Mouse (Mus musculus) gonadal fat pad, adult 2 months (tissue): ENCODE measurements around the gene Fam19a2. TPM values are rescaled to one million over a fixed set of nuclear protein-coding genes. Genes with fewer than 3 reads are reported as not detected.

Experiments
- DNase-seq: peaks from one replicate; pipeline ENCODE4 v3.0.0-alpha.2; 2012; ENCODE audit warnings: low read depth
- polyA plus RNA-seq: library from polyadenylated mRNA; depleted of rRNA; stranded (reverse); fragments of >200 nt; gene quantifications from 2 replicates; pipeline ENCODE4 v1.2.3, GENCODE M21; 2012; rRNA removed

The Fam19a2 gene
- polyA plus RNA-seq: not detected in 2 replicates

DNA sequence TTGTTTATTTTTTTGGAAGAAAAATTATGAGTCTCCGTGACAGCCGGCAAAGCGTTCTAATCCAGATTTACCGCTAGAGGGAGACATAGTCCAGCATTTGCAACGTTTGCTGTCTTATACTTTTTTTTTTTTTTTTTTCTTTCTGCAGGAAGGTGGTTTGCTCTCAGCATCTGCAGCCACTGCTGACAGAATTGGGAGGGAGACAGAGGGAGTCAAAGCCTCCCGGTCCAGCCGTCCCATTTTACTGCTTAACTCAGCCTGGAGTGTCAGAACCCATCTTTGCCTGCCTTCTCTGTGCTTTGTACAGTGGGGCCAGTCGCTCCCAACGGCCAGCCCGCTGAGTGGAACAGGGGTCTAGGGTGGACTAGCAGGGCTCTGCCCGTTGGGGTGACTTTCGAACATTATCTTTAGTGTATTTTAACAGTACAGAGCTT is at the start of gene Fam19a2:
Gene Fam19a2, plus strand, starts transcription at position 121 of the 434 bp plus-strand sequence.
- DNase-seq: peak; percentile 2

GRCm38 (mm10) chr10:123222785-123223184 is 41.0 kb upstream of the Fam19a2 start:
- DNase-seq: no peak

GRCm38 (mm10) chr10:123229420-123229819 is 34.4 kb upstream of the Fam19a2 start:
- DNase-seq: no peak

DNA sequence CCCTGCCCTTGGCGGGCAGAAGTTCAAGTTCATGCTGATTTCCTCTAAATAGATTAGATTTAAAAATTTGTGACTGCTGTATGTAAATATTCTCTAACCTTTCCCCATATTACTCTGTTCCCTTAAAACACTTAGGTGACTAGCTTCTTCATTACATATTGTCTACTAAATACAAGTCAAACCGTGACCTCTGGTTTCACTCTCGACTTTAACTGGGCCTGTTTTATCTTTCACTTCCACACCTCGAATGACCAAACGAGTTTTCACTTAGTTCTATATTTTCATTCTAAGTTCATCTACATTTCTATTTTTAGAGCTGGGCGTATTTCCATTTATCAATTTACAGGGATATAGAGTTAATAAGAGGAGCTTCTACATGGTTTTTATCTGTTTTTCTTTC is 15.7 kb upstream of the Fam19a2 start:
- DNase-seq: no peak

DNA sequence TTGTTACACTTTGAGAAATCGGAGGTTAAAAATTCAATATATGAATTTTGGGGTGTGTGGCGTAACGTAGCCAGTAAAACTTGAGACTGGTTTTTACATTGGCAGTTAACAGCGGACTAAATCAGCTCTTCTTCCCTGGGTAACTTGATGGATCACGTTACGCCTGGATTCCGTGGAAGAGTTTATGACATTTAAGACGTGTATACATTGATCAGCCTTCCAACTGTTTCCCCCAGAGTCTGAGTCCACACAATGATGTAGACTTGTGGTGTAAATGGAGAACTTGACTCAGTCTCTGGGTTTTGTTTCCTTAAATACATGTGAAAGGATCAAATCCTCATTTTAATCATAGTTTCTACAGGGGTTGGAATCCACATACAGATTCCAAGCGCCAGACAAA is 11.9 kb upstream of the Fam19a2 start:
- no peak for DNase-seq

DNA sequence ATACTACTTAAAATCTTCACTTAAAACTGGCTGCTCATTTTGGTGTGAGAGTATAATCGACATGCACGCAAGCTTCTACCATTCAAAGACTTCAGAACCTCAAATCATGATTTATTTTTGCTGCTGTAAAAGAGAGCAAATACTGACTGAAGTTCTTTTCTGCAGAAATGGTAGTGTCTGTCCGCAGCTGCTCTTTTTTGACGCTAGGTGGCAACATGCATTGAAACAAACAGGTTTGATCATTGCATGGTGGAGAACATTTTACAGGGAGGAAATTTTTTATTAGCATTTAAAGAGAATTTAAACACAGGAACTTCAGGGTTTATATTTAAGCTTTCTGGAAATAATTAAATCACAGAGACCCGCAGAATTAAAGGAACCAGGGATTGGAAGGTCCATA is 9.5 kb upstream of the Fam19a2 start:
- no peak for DNase-seq

DNA sequence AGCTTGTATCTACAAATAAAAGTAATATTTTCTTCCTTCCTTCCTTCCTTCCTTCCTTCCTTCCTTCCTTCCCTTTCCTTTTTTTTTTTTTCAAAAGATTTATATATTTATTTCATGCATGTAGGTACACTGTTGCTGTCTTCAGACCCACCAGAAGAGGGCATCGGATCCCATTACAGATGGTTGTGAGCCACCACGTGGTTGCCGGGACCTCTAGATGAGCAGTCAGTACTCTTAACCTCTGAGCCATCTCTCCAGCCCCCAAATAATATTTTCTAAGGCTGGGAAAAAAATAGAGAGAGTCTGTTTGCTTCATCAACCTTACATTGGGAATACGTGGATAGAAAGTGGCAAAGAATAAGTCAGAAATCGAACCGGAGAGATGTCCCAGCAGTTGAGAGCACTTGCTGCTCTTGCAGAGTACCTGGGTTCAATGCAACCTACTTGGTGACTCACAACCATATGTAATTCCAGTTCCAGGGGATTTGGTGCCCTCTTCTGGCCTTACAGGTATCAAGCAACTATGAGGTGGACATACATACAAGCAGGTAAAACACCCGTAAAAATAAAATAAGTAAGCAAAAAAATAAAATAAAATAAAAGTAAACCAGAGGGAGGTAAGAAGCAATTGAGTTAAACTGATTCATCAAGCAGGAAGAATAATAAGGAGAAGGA is 8.0 kb upstream of the Fam19a2 start:
- DNase-seq: no peak

- DNase-seq: no peak
Observed at GRCm38 (mm10) chr10:123264461-123265191, 830 bp downstream of the Fam19a2 start.

DNA sequence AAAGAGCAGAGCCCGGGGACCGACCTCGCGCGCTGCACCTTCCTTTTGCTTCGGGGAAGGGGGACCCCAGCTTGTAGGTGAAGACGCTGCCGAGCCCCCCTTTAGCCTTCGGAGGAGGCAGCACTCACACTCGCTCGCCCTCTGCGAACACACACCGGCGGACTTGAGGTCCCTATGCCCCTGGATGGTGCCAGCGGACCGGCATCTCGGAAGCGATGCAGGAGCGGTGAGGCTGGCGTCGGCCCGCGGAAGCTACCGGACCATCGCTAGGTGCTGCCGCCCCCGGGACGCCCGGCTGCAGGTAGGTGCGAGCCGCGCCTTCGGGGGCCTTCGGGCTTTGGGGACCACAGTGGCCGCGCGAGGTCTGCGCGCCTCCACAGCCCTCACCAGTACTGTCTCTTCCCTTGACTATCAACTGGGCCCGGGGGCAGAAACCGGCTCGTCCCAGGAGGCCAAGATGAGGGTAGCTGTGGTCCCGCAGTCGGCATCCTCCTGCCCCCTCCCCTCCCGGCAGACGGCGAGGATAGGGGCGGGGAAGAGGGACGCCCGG is 1.5 kb downstream of the Fam19a2 start:
- no peak for DNase-seq

DNA sequence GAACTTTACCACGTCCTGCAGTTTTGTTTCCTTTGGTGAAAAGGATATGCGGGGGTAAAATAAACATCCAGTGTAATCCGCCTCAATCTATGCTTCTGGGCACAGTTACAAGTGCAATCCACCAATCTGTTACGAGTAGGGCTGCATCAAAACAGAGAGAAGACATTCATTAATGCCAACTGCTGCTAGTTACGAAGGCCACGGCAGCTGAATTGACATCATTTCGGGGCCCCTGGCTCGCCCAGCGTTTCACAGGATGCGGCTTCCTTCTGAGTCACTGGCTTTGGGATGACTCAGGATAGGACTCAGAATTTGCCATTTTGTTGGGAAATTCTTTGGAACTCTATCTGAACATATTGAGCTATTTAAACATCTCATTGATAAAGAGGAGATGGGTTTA is 4.8 kb downstream of the Fam19a2 start:
- no peak for DNase-seq

DNA sequence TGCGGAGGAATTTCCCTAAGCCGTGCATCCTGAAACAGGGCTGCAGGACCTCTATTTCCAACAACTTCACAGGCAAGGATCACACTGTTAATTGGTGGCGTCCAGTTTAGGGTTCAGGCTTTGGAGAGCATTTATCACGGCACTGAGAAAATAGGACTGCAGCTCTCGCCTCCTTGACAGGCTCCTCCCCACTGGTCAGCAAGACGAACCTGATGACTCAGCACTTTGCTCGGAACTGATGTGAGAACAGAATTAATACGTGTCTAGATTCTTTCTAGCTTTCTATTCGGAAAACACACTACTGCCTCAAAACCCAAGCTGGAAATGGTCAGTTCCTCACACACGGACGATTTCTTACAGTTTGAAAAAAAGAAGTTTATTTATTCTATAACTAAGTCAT is 10.8 kb downstream of the Fam19a2 start:
- no peak for DNase-seq

- no peak for DNase-seq
Observed at GRCm38 (mm10) chr10:123307300-123307699, 43.5 kb downstream of the Fam19a2 start.

GRCm38 (mm10) chr10:123326271-123326670 is 62.5 kb downstream of the Fam19a2 start:
- DNase-seq: no peak

DNA sequence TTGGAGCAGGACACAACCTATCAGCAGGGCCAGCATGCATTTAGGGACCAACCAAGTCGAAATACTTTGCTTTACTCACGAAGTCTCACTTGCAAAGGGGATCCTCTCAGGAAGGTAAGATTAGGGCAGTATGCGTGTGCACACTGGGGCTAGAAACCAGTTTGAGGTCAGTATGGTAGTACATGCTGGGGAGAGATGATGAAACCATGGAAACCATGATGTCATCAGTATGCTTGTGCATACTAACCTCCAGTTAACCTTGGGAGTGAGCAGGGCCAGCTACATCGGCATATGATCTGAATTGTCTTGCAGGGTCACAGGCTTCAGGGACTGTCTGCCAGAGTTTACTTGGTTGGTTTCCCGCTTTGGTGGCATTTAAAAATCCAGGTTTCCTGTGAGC is 77.5 kb downstream of the Fam19a2 start:
- DNase-seq: no peak

DNA sequence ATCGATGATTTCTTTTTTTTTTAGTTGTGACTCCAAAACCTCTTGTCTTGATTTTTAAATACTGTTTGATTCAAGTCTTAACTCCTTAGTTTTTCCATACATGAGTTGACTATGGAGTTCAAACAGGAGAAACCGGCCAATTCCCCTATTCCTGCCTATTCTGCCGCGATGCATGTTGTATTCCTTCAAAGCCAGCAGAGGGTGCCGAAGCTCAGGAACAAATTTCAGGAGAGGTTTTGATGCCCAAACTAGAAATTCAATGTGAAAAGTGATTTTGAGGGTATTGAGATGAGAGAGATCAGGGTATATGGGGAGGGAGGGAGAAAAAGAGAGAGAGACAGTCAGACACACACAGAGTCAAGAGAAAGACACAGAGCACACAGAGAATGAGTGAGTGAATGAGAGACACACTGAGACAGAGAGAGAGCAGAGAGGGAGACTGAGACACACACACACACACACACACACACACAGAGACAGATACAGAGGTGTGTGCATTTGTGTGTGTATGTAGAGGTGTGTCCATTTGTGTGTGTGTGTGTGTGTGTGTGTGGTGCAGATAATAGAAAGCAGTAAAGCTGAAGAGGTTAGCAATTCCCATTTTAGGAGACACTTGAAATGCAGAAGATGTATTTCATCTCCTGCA is 78.9 kb downstream of the Fam19a2 start:
- DNase-seq: no peak

- no peak for DNase-seq
Observed at GRCm38 (mm10) chr10:123346301-123346700, 82.5 kb downstream of the Fam19a2 start.

GRCm38 (mm10) chr10:123353667-123354066 is 89.9 kb downstream of the Fam19a2 start:
- DNase-seq: no peak

DNA sequence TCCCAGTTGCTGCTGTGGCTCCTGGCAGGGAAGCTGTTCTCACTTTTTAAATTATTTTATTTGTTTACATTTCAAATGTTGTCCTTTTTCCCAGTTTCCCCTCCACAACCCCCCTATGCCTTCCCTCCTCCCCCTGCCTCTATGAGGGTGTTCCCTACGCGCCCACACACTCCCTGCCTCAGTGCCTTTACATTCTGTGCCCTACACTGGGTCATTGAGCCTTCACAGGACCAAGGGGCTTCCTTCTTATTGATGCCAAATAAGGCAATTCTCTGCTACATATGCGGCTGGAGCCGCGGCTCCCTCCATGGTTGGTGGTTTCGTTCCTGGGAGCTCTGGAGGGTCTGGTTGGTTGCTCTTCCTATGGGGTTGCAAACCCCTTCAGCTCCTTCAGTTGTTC is 93.2 kb downstream of the Fam19a2 start:
- no peak for DNase-seq

- DNase-seq: no peak
Observed at GRCm38 (mm10) chr10:123360492-123360891, 96.7 kb downstream of the Fam19a2 start.

DNA sequence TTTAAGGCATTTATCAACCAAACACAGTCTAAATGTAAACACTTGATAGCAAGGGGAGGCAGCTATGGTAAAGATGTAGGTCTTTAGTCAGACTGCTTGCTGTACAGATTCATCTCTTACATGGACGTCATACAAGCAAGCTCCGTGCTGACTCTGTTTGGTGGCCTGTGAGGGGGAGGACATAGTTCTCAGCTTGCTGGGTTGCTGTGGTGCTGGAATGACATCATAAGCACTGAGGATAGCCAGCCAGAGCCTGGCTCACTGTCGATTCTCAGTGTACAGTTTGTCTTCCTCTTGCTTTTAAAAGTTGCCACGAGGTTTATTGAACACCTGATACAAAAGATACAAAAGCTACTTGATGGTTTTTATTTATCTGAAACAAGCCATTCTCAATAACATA is 100.8 kb downstream of the Fam19a2 start:
- DNase-seq: no peak

- DNase-seq: no peak
Observed at GRCm38 (mm10) chr10:123367152-123367864, 103.5 kb downstream of the Fam19a2 start.

DNA sequence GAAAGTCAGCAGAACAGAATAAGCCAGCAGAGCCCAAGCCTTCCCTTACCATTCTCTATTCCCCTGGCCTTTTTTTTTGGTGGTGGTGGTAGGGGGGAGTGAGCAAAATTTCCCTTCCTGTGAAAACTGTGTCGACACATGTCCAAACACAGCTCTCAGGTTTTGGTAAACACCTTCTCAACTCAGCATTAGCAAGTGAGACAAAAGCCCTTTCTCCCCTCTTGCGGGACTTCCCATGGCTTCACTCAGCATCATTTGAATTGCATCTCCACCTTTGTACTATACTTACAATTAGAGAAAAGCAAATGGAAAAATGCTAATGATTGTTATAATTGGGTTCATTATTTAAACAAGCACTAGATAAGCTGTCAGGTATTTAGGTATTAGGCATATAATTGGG is 119.5 kb downstream of the Fam19a2 start:
- no peak for DNase-seq
